Mouse (Mus musculus): Measurements from ENCODE around the gene Banp. TPM values are rescaled to one million over a fixed set of nuclear protein-coding genes. Genes with fewer than 3 reads are reported as not detected.

Banp gene
- total RNA-seq, 1 experiment, result 53.8 TPM

DNA sequence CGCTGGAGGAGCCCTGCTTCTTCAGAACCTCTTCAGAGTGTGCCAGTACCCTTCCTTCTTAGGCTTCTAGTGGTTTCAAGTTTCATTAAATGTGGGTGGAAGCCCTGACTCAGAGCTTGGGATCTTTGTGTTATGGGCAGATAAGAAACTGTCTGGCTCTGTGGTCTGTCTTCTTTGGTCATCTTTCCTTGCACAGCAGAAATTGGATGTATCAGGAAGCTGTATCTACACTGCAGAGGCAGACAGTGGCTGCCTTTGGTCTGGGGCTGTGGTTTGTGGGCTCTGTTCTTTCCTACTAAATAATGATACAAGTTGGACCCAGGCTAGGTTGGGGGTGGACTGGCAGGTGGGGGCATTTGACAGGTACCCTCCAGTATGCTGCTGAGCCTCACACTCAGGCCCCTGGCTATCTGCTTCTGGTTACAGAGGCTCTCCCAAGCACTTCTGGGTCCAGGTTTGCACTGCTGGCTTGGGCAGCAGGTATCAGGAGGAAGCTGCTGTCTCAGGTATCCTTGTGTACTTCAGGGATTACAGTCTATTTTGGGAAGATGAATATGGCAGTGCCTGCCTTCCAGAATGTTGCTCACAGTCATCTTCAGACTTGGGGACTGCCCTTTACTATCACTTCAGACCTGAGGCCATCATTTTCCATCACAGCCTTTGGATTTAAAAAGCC is 6.4 kb downstream of the Banp start:
- Histone ChIP-seq H3K4me1 (ENCODE audit: control insufficient read depth in 2 of 2, insufficient read depth in 2 of 2, low read length in 2 of 2, poor library complexity in 1 of 2) (peaks cover 0 to 21% of the 10 kb centered on the region in 2 experiments; a peak in 2 of 4 replicates), H3K4me3 (ENCODE audit: insufficient read depth in 1 of 2, low read depth in 1 of 2, low read length in 2 of 2, poor library complexity in 1 of 2, severe bottlenecking in 1 of 2) (no peak overlapping the region), H3K36me3 (ENCODE audit: control insufficient read depth, insufficient read depth, low read length, poor library complexity, severe bottlenecking) (peaks cover 22% of the 10 kb centered on the region), H3K9me3 (ENCODE audit: control insufficient read depth, insufficient read depth, low read depth, low read length) (no peaks in the 10 kb centered on the region), H3K9ac (ENCODE audit: insufficient read depth, low read depth, low read length, poor library complexity, severe bottlenecking) (no peak overlapping the region), H3K27ac (ENCODE audit: insufficient read depth, low read depth, low read length, poor library complexity, severe bottlenecking) (no peak overlapping the region)
- TF ChIP-seq HCFC1 (IDR thresholded peaks at IDR 0.05; ENCODE audit: borderline replicate concordance, insufficient read depth, low read length) (no peak), MAFK (IDR thresholded peaks at IDR 0.05; ENCODE audit: insufficient read depth, low read depth, low read length) (no peak), ZNF384 (IDR thresholded peaks at IDR 0.05; ENCODE audit: low read depth, low read length) (no peak), ZC3H11A (IDR thresholded peaks at IDR 0.05; ENCODE audit: borderline replicate concordance, low read depth, low read length) (no peak), CHD2 (IDR thresholded peaks at IDR 0.05; ENCODE audit: low read depth, low read length) (no peak)
- in situ Hi-C loops (cut with MboI; ENCODE audit: low sequenced_read_pairs in 2 of 2, unreplicated experiment in 2 of 2), result no loop called here
- no peak for DNase-seq (ENCODE audit: low read depth, low spot score)

DNA sequence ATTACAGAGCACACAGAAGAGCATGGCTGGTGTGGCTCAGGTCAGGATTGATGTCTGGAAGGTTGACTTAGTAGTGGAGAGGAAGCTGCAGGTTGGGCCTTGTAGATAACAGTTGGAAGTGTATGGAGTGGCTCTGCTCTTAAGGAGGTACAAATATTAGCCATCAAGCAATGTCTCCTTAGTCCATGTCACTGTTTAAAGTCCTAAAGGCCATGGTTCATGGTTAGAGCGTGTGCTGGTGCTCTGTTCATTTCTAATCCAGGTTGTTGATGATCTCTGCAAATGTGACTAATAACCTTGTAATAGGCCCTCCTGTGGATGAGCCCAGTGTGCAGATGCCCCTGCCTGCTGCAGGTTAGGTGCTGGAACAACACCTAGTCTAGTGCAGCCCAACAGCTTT is 8.8 kb downstream of the Banp start:
- no peak for DNase-seq (ENCODE audit: low read depth, low spot score)
- H3K4me1 ChIP-seq (ENCODE audit: control insufficient read depth in 2 of 2, insufficient read depth in 2 of 2, low read length in 2 of 2, poor library complexity in 1 of 2), result peaks cover 0 to 13% of the 10 kb centered on the region in 2 experiments; a peak in 2 of 4 replicates
- TF ChIP-seq ZNF384 (IDR thresholded peaks at IDR 0.05; ENCODE audit: low read depth, low read length) (no peak), HCFC1 (IDR thresholded peaks at IDR 0.05; ENCODE audit: borderline replicate concordance, insufficient read depth, low read length) (no peak), ZC3H11A (IDR thresholded peaks at IDR 0.05; ENCODE audit: borderline replicate concordance, low read depth, low read length) (no peak), CHD2 (IDR thresholded peaks at IDR 0.05; ENCODE audit: low read depth, low read length) (no peak), MAFK (IDR thresholded peaks at IDR 0.05; ENCODE audit: insufficient read depth, low read depth, low read length) (no peak)
- no peak overlapping the region for H3K27ac ChIP-seq (ENCODE audit: insufficient read depth, low read depth, low read length, poor library complexity, severe bottlenecking)
- H3K9me3 ChIP-seq (ENCODE audit: control insufficient read depth, insufficient read depth, low read depth, low read length), result no peaks in the 10 kb centered on the region
- peaks cover 17% of the 10 kb centered on the region for H3K36me3 ChIP-seq (ENCODE audit: control insufficient read depth, insufficient read depth, low read length, poor library complexity, severe bottlenecking)
- no peak overlapping the region for H3K9ac ChIP-seq (ENCODE audit: insufficient read depth, low read depth, low read length, poor library complexity, severe bottlenecking)
- in situ Hi-C loops (cut with MboI; ENCODE audit: low sequenced_read_pairs in 2 of 2, unreplicated experiment in 2 of 2), result no loop called here
- H3K4me3 ChIP-seq (ENCODE audit: insufficient read depth in 1 of 2, low read depth in 1 of 2, low read length in 2 of 2, poor library complexity in 1 of 2, severe bottlenecking in 1 of 2), result no peak overlapping the region

DNA sequence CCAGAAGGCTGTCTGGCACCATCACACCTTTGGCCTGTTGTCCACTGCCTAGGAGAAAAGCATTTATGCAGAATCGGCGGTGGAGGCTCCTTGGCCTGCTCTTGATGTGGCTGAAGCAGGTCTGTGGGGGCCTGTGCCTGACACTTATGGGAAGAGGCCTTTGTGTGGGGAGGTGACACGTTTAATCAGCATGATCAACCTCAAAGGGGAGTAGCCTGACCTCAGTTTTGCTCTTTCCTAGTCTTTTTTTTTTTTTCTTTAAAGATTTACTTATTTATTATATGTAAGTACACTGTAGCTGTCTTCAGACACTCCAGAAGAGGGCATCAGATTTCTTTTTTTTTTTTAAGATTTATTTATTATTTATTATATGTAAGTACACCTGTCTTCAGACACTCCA is 13.3 kb downstream of the Banp start:
- in situ Hi-C loops (cut with MboI; ENCODE audit: low sequenced_read_pairs in 2 of 2, unreplicated experiment in 2 of 2), result no loop called here
- H3K4me1 ChIP-seq (ENCODE audit: control insufficient read depth in 2 of 2, insufficient read depth in 2 of 2, low read length in 2 of 2, poor library complexity in 1 of 2), result peaks cover 4 to 16% of the 10 kb centered on the region in 2 experiments
- TF ChIP-seq ZNF384 (IDR thresholded peaks at IDR 0.05; ENCODE audit: low read depth, low read length) (no peak), ZC3H11A (IDR thresholded peaks at IDR 0.05; ENCODE audit: borderline replicate concordance, low read depth, low read length) (no peak), MAFK (IDR thresholded peaks at IDR 0.05; ENCODE audit: insufficient read depth, low read depth, low read length) (no peak), CHD2 (IDR thresholded peaks at IDR 0.05; ENCODE audit: low read depth, low read length) (no peak), HCFC1 (IDR thresholded peaks at IDR 0.05; ENCODE audit: borderline replicate concordance, insufficient read depth, low read length) (no peak)
- H3K4me3 ChIP-seq (ENCODE audit: insufficient read depth in 1 of 2, low read depth in 1 of 2, low read length in 2 of 2, poor library complexity in 1 of 2, severe bottlenecking in 1 of 2), result no peak overlapping the region
- H3K9me3 ChIP-seq (ENCODE audit: control insufficient read depth, insufficient read depth, low read depth, low read length), result no peaks in the 10 kb centered on the region
- H3K9ac ChIP-seq (ENCODE audit: insufficient read depth, low read depth, low read length, poor library complexity, severe bottlenecking), result no peak overlapping the region
- H3K27ac ChIP-seq (ENCODE audit: insufficient read depth, low read depth, low read length, poor library complexity, severe bottlenecking), result no peak overlapping the region
- DNase-seq (ENCODE audit: low read depth, low spot score), result no peak
- peaks cover 2% of the 10 kb centered on the region; the same call in 1 of the 2 replicates for H3K36me3 ChIP-seq (ENCODE audit: control insufficient read depth, insufficient read depth, low read length, poor library complexity, severe bottlenecking)

DNA sequence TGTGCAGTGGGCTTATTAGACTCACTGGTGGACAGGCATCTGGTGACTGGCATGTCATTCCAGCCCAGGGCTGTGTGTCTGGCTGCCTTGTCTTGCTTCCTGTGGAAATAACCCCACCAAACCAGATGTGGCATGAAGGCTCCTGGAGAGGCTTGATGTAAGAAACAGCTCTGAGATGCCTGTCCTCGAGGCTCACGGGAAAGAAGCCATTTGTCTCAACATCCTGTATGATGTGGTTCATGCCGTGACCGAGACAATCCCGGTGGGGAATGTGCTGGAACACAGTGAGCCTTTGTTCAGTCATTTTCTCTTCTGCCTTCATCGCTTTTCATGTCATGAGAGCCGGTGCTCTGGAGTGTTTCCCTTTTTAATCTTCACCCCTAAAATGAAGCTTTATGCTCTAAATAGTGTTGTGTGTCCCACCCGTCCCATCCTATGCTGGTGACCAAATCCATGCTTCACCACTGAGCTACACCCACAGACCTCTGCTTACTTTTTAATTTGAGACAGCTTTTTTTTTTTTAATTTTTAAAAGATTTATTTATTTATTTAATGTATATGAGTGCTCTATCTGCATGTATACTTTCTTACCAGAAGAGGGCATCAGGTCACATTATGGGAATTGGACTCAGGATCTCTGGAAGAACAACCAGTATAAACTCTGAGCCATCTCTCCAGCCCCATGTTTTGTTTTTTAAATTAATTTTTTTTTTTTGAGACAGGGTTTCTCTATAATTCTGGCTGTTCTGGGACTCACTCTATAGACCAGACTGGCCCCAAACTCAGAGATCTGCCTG is 15.4 kb downstream of the Banp start:
- no peak for DNase-seq (ENCODE audit: low read depth, low spot score)
- Histone ChIP-seq H3K36me3 (ENCODE audit: control insufficient read depth, insufficient read depth, low read length, poor library complexity, severe bottlenecking) (no peaks in the 10 kb centered on the region), H3K27ac (ENCODE audit: insufficient read depth, low read depth, low read length, poor library complexity, severe bottlenecking) (no peak overlapping the region), H3K9ac (ENCODE audit: insufficient read depth, low read depth, low read length, poor library complexity, severe bottlenecking) (no peak overlapping the region; the same call in 1 of the 2 replicates), H3K4me1 (ENCODE audit: control insufficient read depth in 2 of 2, insufficient read depth in 2 of 2, low read length in 2 of 2, poor library complexity in 1 of 2) (peaks cover 4 to 16% of the 10 kb centered on the region in 2 experiments), H3K9me3 (ENCODE audit: control insufficient read depth, insufficient read depth, low read depth, low read length) (no peaks in the 10 kb centered on the region), H3K4me3 (ENCODE audit: insufficient read depth in 1 of 2, low read depth in 1 of 2, low read length in 2 of 2, poor library complexity in 1 of 2, severe bottlenecking in 1 of 2) (no peak overlapping the region)
- TF ChIP-seq HCFC1 (IDR thresholded peaks at IDR 0.05; ENCODE audit: borderline replicate concordance, insufficient read depth, low read length) (no peak), ZC3H11A (IDR thresholded peaks at IDR 0.05; ENCODE audit: borderline replicate concordance, low read depth, low read length) (no peak), MAFK (IDR thresholded peaks at IDR 0.05; ENCODE audit: insufficient read depth, low read depth, low read length) (no peak), CHD2 (IDR thresholded peaks at IDR 0.05; ENCODE audit: low read depth, low read length) (no peak), ZNF384 (IDR thresholded peaks at IDR 0.05; ENCODE audit: low read depth, low read length) (no peak)
- in situ Hi-C loops (cut with MboI; ENCODE audit: low sequenced_read_pairs in 2 of 2, unreplicated experiment in 2 of 2), result no loop called here
